Mouse (Mus musculus) kidney, postnatal 4 days (tissue): ENCODE results near the gene Nlrp14.
"Not testable (repeated sequence)": the region's sequence is repeated elsewhere in the genome, so short reads cannot be mapped to it uniquely, and the experiment has no call there.

Source experiments
- DNase-seq, 2 experiments: peaks; one replicate each; pipeline ENCODE4 v3.0.0; 2021; ENCODE audit warnings: mixed read lengths in 2 of 2

Gene Nlrp14

GRCm38 (mm10) chr7:107166690-107167089 is at the start of gene Nlrp14:
Nlrp14 (plus strand) TSS chr7:107166990.
- no peak for DNase-seq

GRCm38 (mm10) chr7:107130983-107131382 is 35.8 kb upstream of the Nlrp14 start, which contains the start of gene Olfr715:
Olfr715 (minus strand) TSS chr7:107131083.
- DNase-seq, result not testable (repeated sequence)

GRCm38 (mm10) chr7:107138027-107138426 is 28.8 kb upstream of the Nlrp14 start, which contains the start of gene Olfr716:
Olfr716 (plus strand) TSS chr7:107138327.
- DNase-seq, result not testable (repeated sequence)

GRCm38 (mm10) chr7:107180406-107180805 is 13.6 kb downstream of the Nlrp14 start:
- no peak for DNase-seq

GRCm38 (mm10) chr7:107201817-107202216 is 35.0 kb downstream of the Nlrp14 start:
- DNase-seq, result peak; percentile 66 to 69

- no peak for DNase-seq
Measured at GRCm38 (mm10) chr7:107207843-107208242, 41.1 kb downstream of the Nlrp14 start.

- peak; percentile 2 to 4 for DNase-seq
Measured at GRCm38 (mm10) chr7:107209204-107209860, 42.5 kb downstream of the Nlrp14 start, which contains the start of gene Rbmxl2. Rbmxl2 (plus strand) TSS chr7:107209445.

GRCm38 (mm10) chr7:107210126-107210576 is 43.4 kb downstream of the Nlrp14 start:
- DNase-seq, result peak; percentile 13 to 33

GRCm38 (mm10) chr7:107215723-107216122 is 48.9 kb downstream of the Nlrp14 start:
- DNase-seq, result peak; percentile 1 to 7

- DNase-seq, result no peak
Measured at GRCm38 (mm10) chr7:107216845-107217244, 50.1 kb downstream of the Nlrp14 start.

- DNase-seq, result no peak
Measured at GRCm38 (mm10) chr7:107236854-107237253, 70.1 kb downstream of the Nlrp14 start.

- DNase-seq, result no peak
Measured at GRCm38 (mm10) chr7:107237498-107237897, 70.7 kb downstream of the Nlrp14 start.

GRCm38 (mm10) chr7:107241371-107241883 is 74.6 kb downstream of the Nlrp14 start:
- no peak for DNase-seq
